Mouse (Mus musculus) midbrain, embryonic 11.5 days (tissue): ENCODE data around the gene Fam181b. TPM values are rescaled to one million over a fixed set of nuclear protein-coding genes. Genes with fewer than 3 reads are reported as not detected.

Source experiments
- ATAC-seq: fragments of 200-750 bp; cut with Nextera tagmentation; 2 replicates; pipeline ENCODE4 v1.8.0; 2017; ENCODE audit warnings: moderate TSS enrichment, moderate library complexity; ENCODE audit not compliant: low FRiP score
- DNase-seq: peaks from one replicate; pipeline ENCODE4 v3.0.0; 2015; ENCODE audit warnings: low spot score; ENCODE audit errors: missing footprints
- H3K27ac ChIP-seq: fragments of 300-500 bp; sonication (generic); 2 replicates; pipeline ENCODE4 v1.5.1; 2014; ENCODE audit warnings: low read depth, low read length
- H3K27me3 ChIP-seq: fragments of 300-500 bp; sonication (generic); 2 replicates; pipeline ENCODE4 v1.6.1; 2014; ENCODE audit warnings: mild to moderate bottlenecking, low read length, moderate library complexity, mixed read lengths; ENCODE audit not compliant: control insufficient read depth, insufficient read depth
- H3K36me3 ChIP-seq: fragments of 300-500 bp; sonication (generic); 2 replicates; pipeline ENCODE4 v1.6.1; 2014; ENCODE audit warnings: mild to moderate bottlenecking, low read length, moderate library complexity, mixed read lengths; ENCODE audit not compliant: control insufficient read depth, insufficient read depth
- H3K4me1 ChIP-seq: fragments of 300-500 bp; sonication (generic); 2 replicates; pipeline ENCODE4 v1.6.1; 2014; ENCODE audit warnings: low read length; ENCODE audit not compliant: control insufficient read depth, insufficient read depth
- H3K4me2 ChIP-seq: fragments of 300-500 bp; sonication (generic); 2 replicates; pipeline ENCODE4 v1.6.1; 2014; ENCODE audit warnings: mild to moderate bottlenecking, moderate library complexity
- H3K4me3 ChIP-seq: fragments of 300-500 bp; sonication (generic); 2 replicates; pipeline ENCODE4 v1.5.1; 2014; ENCODE audit warnings: low read depth, low read length
- H3K9ac ChIP-seq: fragments of 300-500 bp; sonication (generic); 2 replicates; pipeline ENCODE4 v1.6.1; 2014; ENCODE audit warnings: low read length
- H3K9me3 ChIP-seq: fragments of 300-500 bp; sonication (generic); 2 replicates; pipeline ENCODE4 v1.6.1; 2016; ENCODE audit warnings: low read length; ENCODE audit not compliant: control insufficient read depth
- WGBS: fragments of 180-500 bp; shearing (Covaris S2); extraction: QIAGEN DNeasy Blood & Tissue Kit; methylation state at CpG from one replicate; pipeline ENCODE4 v1.1.7; 2014; 5-methylcytosine and 5-hydroxymethylcytosine counted together
- polyA plus RNA-seq: library from polyadenylated mRNA; unstranded; fragments of >200 nt; fragmentation: Nextera tagmentation; extraction: Ambion mirVana; gene quantifications from 2 replicates; pipeline ENCODE4 v1.2.1, GENCODE M21; 2014

The Fam181b gene
- polyA plus RNA-seq, 1 experiment from 2014 or later, result 66.6 TPM

- Histone ChIP-seq H3K4me2 (no peak overlapping the region), H3K36me3 (no peaks in the 10 kb centered on the region), H3K4me3 (no peak overlapping the region), H3K4me1 (no peaks in the 10 kb centered on the region), H3K9me3 (no peaks in the 10 kb centered on the region), H3K27ac (no peak overlapping the region), H3K27me3 (no peaks in the 10 kb centered on the region), H3K9ac (no peak overlapping the region)
- WGBS, result 90% methylated on average over 6 of the region's 6 CpGs
- DNase-seq (no peak), ATAC-seq (no peak)
Measured at GRCm38 (mm10) chr7:93111056-93111455, 31.4 kb downstream of the Fam181b start.

GRCm38 (mm10) chr7:93117561-93117960 is 37.9 kb downstream of the Fam181b start:
- DNase-seq (peak; percentile 17), ATAC-seq (no peak)
- no peaks in the 10 kb centered on the region for H3K27me3 ChIP-seq
- no peaks in the 10 kb centered on the region for H3K4me1 ChIP-seq
- no peaks in the 10 kb centered on the region for H3K36me3 ChIP-seq
- no peak overlapping the region for H3K4me2 ChIP-seq
- no peak overlapping the region for H3K9ac ChIP-seq
- no peak overlapping the region for H3K27ac ChIP-seq
- H3K4me3 ChIP-seq, result no peak overlapping the region
- WGBS, result 63% methylated on average over 1 of the region's 1 CpGs
- H3K9me3 ChIP-seq, result no peaks in the 10 kb centered on the region

- H3K27me3 ChIP-seq, result no peaks in the 10 kb centered on the region
- no peaks in the 10 kb centered on the region for H3K9me3 ChIP-seq
- ATAC-seq (no peak), DNase-seq (no peak)
- no peak overlapping the region for H3K4me3 ChIP-seq
- no peak overlapping the region for H3K9ac ChIP-seq
- H3K36me3 ChIP-seq, result no peaks in the 10 kb centered on the region
- H3K4me1 ChIP-seq, result no peaks in the 10 kb centered on the region
- H3K27ac ChIP-seq, result no peak overlapping the region
- H3K4me2 ChIP-seq, result no peak overlapping the region
- 91% methylated on average over 1 of the region's 1 CpGs for WGBS
Measured at GRCm38 (mm10) chr7:93123936-93124335, 44.3 kb downstream of the Fam181b start.

Other genes with a start within 250 kb of the Fam181b start
- gene Ddias, start 205.6 kb upstream of the Fam181b start, polyA plus RNA-seq, result 24.8 and 28.4 TPM in 2 replicates
- gene Prcp, start 205.4 kb upstream of the Fam181b start, polyA plus RNA-seq, result 19.4 and 19.6 TPM in 2 replicates